Mouse (Mus musculus): ENCODE results near the gene Nrm. TPM values are rescaled to one million over a fixed set of nuclear protein-coding genes. Genes with fewer than 3 reads are reported as not detected.

Gene Nrm
- polyA plus RNA-seq, 1 experiment from 2014 or later: 55.5 TPM

GRCm38 (mm10) chr17:35869346-35870067 lies 8.4 kb downstream of the Nrm start:
- no peak for ATAC-seq (ENCODE audit: insufficient number of reproducible peaks, low FRiP score, low TSS enrichment, low read depth)
- Histone ChIP-seq H3K36me3 (peaks cover 11% of the 10 kb centered on the region), H3K4me3 (peak overlapping the region; percentile 69), H3K27ac (peak overlapping the region; percentile 97), H3K9ac (peak overlapping the region; percentile 33), H3K9me3 (no peaks in the 10 kb centered on the region), H3K4me2 (peak overlapping the region; percentile 92), H3K4me1 (peaks cover 61% of the 10 kb centered on the region), H3K27me3 (no peaks in the 10 kb centered on the region)
- 8% methylated on average over 7 of the region's 7 CpGs for WGBS

- Histone ChIP-seq H3K4me1 (peaks cover 55% of the 10 kb centered on the region), H3K9ac (peak overlapping the region; percentile 33; the same call in 1 of the 2 replicates), H3K4me2 (peak overlapping the region; percentile 92), H3K4me3 (peak overlapping the region; percentile 69), H3K9me3 (no peaks in the 10 kb centered on the region), H3K27ac (peak overlapping the region; percentile 97), H3K36me3 (peaks cover 19% of the 10 kb centered on the region), H3K27me3 (no peaks in the 10 kb centered on the region)
- 49% methylated on average over 9 of the region's 9 CpGs for WGBS
- ATAC-seq (ENCODE audit: insufficient number of reproducible peaks, low FRiP score, low TSS enrichment, low read depth): no peak
Observed at GRCm38 (mm10) chr17:35870151-35870883, 9.2 kb downstream of the Nrm start.

GRCm38 (mm10) chr17:35870884-35871696 lies 10.0 kb downstream of the Nrm start:
- Histone ChIP-seq H3K27me3 (no peaks in the 10 kb centered on the region), H3K9me3 (no peaks in the 10 kb centered on the region), H3K27ac (0 out of 2 replicates have a peak overlapping the region, but pooled peaks have one; percentile 97), H3K4me3 (peak overlapping the region; percentile 69), H3K4me2 (peak overlapping the region; percentile 92; the same call in 1 of the 2 replicates), H3K9ac (no peak overlapping the region), H3K36me3 (peaks cover 24% of the 10 kb centered on the region), H3K4me1 (peaks cover 55% of the 10 kb centered on the region)
- no peak for ATAC-seq (ENCODE audit: insufficient number of reproducible peaks, low FRiP score, low TSS enrichment, low read depth)
- 76% methylated on average over 8 of the region's 8 CpGs for WGBS

GRCm38 (mm10) chr17:35873774-35874519 lies 12.8 kb downstream of the Nrm start:
- ATAC-seq (ENCODE audit: insufficient number of reproducible peaks, low FRiP score, low TSS enrichment, low read depth): no peak
- H3K4me2 ChIP-seq: no peak overlapping the region

GRCm38 (mm10) chr17:35874721-35875120 lies 13.6 kb downstream of the Nrm start:
- H3K9ac ChIP-seq: no peak overlapping the region
- no peak overlapping the region for H3K4me3 ChIP-seq
- no peak for ATAC-seq (ENCODE audit: insufficient number of reproducible peaks, low FRiP score, low TSS enrichment, low read depth)
- no peaks in the 10 kb centered on the region for H3K27me3 ChIP-seq
- no peaks in the 10 kb centered on the region for H3K9me3 ChIP-seq
- peaks cover 26% of the 10 kb centered on the region for H3K36me3 ChIP-seq
- H3K27ac ChIP-seq: no peak overlapping the region
- 81% methylated on average over 6 of the region's 6 CpGs for WGBS
- peaks cover 24% of the 10 kb centered on the region for H3K4me1 ChIP-seq
- H3K4me2 ChIP-seq: no peak overlapping the region

More at GRCm38 (mm10) chr17:35873774-35874519, 12.8 kb downstream of the Nrm start:
- 31% methylated on average over 21 of the region's 21 CpGs for WGBS
- Histone ChIP-seq H3K4me1 (peaks cover 32% of the 10 kb centered on the region), H3K9ac (no peak overlapping the region), H3K9me3 (no peaks in the 10 kb centered on the region), H3K27ac (peak overlapping the region; percentile 40; the same call in 1 of the 2 replicates), H3K4me3 (no peak overlapping the region), H3K27me3 (no peaks in the 10 kb centered on the region), H3K36me3 (peaks cover 26% of the 10 kb centered on the region)

- peak within 1 kb of the TSS; percentile 69 for H3K9ac ChIP-seq
Observed at GRCm38 (mm10) chr17:35879245-35880057, 18.3 kb downstream of the Nrm start, which contains the start of gene Dhx16. Gene Dhx16 (plus strand): TSS chr17:35879819.

GRCm38 (mm10) chr17:35882924-35883323 lies 21.8 kb downstream of the Nrm start:
- Histone ChIP-seq H3K27me3 (no peaks in the 10 kb centered on the region), H3K4me1 (peaks cover 13% of the 10 kb centered on the region), H3K9me3 (no peaks in the 10 kb centered on the region), H3K36me3 (peaks cover 63% of the 10 kb centered on the region), H3K4me2 (no peak overlapping the region), H3K27ac (no peak overlapping the region), H3K9ac (no peak overlapping the region), H3K4me3 (no peak overlapping the region)
- ATAC-seq (ENCODE audit: insufficient number of reproducible peaks, low FRiP score, low TSS enrichment, low read depth): no peak
- WGBS: 87% methylated on average over 17 of the region's 17 CpGs

More at GRCm38 (mm10) chr17:35879245-35880057, 18.3 kb downstream of the Nrm start, which contains the start of gene Dhx16:
- Histone ChIP-seq H3K4me2 (peak within 1 kb of the TSS; percentile 51), H3K4me3 (peak within 1 kb of the TSS; percentile 64), H3K9me3 (no peaks in the 10 kb centered on the region), H3K4me1 (peaks cover 15% of the 10 kb centered on the region), H3K36me3 (peaks cover 47% of the 10 kb centered on the region), H3K27me3 (no peaks in the 10 kb centered on the region), H3K27ac (peak within 1 kb of the TSS; percentile 57)
- 5% methylated on average over 66 of the region's 66 CpGs for WGBS
- peak; percentile 84 for ATAC-seq (ENCODE audit: insufficient number of reproducible peaks, low FRiP score, low TSS enrichment, low read depth)

GRCm38 (mm10) chr17:35883777-35884176 lies 22.7 kb downstream of the Nrm start:
- Histone ChIP-seq H3K4me1 (peaks cover 13% of the 10 kb centered on the region), H3K27me3 (no peaks in the 10 kb centered on the region), H3K4me3 (no peak overlapping the region), H3K27ac (no peak overlapping the region), H3K9me3 (no peaks in the 10 kb centered on the region), H3K36me3 (peaks cover 71% of the 10 kb centered on the region), H3K9ac (no peak overlapping the region), H3K4me2 (no peak overlapping the region)
- 93% methylated on average over 14 of the region's 14 CpGs for whole genome bisulfite sequencing
- no peak for ATAC-seq (ENCODE audit: insufficient number of reproducible peaks, low FRiP score, low TSS enrichment, low read depth)

- Histone ChIP-seq H3K4me3 (no peak overlapping the region), H3K9me3 (no peaks in the 10 kb centered on the region), H3K27me3 (no peaks in the 10 kb centered on the region), H3K4me2 (no peak overlapping the region), H3K4me1 (no peaks in the 10 kb centered on the region), H3K9ac (no peak overlapping the region), H3K36me3 (peaks cover 93% of the 10 kb centered on the region), H3K27ac (no peak overlapping the region)
- ATAC-seq (ENCODE audit: insufficient number of reproducible peaks, low FRiP score, low TSS enrichment, low read depth): no peak
- WGBS: 87% methylated on average over 14 of the region's 17 CpGs
Observed at GRCm38 (mm10) chr17:35887725-35888124, 26.6 kb downstream of the Nrm start.

GRCm38 (mm10) chr17:35896781-35897643 lies 35.9 kb downstream of the Nrm start, which contains the start of gene 2310061I04Rik:
Gene 2310061I04Rik (minus strand): TSS chr17:35897431.
- Histone ChIP-seq H3K4me1 (peaks cover 18% of the 10 kb centered on the region), H3K27me3 (no peaks in the 10 kb centered on the region), H3K4me3 (peak within 1 kb of the TSS; percentile 84), H3K27ac (peak within 1 kb of the TSS; percentile 86), H3K4me2 (peak within 1 kb of the TSS; percentile 98), H3K9ac (peak within 1 kb of the TSS; percentile 79), H3K9me3 (no peaks in the 10 kb centered on the region), H3K36me3 (peaks cover 56% of the 10 kb centered on the region)
- ATAC-seq (ENCODE audit: insufficient number of reproducible peaks, low FRiP score, low TSS enrichment, low read depth): peak; percentile 90
- under 1% methylated on average over 86 of the region's 86 CpGs for WGBS

Data from limb, embryonic 15.5 days (tissue).